Mouse (Mus musculus): ENCODE results near the gene Cnot10. TPM values are rescaled to one million over a fixed set of nuclear protein-coding genes. Genes with fewer than 3 reads are reported as not detected.

The Cnot10 gene
- total and polyA plus RNA-seq, 3 experiments: 42.4 to 143 (median 46.9) TPM

DNA sequence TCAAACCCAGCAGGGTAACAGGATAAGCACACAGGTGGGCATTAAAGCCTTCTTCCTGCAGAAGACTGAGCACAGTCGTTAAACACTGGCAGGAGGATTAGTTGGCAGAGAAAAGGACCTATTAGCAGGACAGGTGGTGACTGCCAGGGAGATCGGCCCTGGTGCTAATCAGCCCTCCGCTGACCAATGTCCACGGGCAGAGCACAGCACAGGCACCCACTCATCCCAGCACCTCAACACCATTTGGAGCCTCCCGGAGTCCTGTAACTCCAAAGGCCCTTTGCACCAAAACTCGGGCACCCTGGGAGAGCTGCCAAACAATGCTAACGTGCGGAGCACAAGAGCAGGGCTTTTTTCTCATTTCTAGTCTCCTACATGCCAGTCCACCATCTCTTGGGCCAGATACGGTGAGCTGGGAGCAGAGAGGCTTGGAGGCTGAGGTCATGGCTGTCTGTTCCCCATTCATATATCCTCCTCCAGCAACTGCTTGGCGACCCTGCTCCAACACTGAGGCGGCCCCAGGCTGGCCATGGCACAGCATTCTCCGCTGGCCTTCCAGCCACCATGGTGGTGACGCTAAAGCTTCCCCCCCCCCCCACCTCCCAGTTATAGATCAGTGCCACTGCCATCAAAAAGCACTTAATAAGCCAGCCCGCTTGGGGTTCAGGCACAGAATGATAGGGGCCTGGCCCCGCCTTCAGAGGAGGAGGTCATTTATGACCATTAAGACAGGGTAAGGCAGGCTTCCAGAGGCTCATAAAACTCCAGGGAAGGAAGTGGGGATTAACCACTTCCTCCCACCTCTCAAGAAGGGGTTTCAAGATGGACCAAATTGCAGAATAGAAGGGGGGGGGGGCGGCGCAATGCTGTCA, 95.9 kb downstream of the Cnot10 start:
- no peaks in the 10 kb centered on the region for H3K4me1 ChIP-seq (ENCODE audit: control insufficient read depth in 1 of 2, insufficient read depth in 2 of 2, low read length in 2 of 2)
- no peak for DNase-seq (ENCODE audit: low read depth, low spot score)
- no peak overlapping the region for H3K27ac ChIP-seq (ENCODE audit: control insufficient read depth, low read depth, low read length)

GRCm38 (mm10) chr9:114541279-114541741, 98.7 kb downstream of the Cnot10 start:
- H3K9me3 ChIP-seq (replicated peaks; ENCODE audit: insufficient read depth, low read length): no peaks in the 10 kb centered on the region
- no peaks in the 10 kb centered on the region; a peak in 1 of 4 replicates for H3K27me3 ChIP-seq (ENCODE audit: control insufficient read depth in 1 of 2, insufficient read depth in 2 of 2, low read length in 2 of 2)
- H3K9ac ChIP-seq (ENCODE audit: control insufficient read depth, low read depth, low read length, poor library complexity, severe bottlenecking): no peak overlapping the region
- no peaks in the 10 kb centered on the region for H3K4me1 ChIP-seq (ENCODE audit: control insufficient read depth in 1 of 2, insufficient read depth in 2 of 2, low read length in 2 of 2)
- DNase-seq (ENCODE audit: low read depth, low spot score): no peak
- no peak overlapping the region for H3K4me3 ChIP-seq (ENCODE audit: control insufficient read depth in 1 of 2, insufficient read depth in 1 of 2, low read depth in 2 of 2, low read length in 2 of 2)
- no peak overlapping the region for H3K27ac ChIP-seq (ENCODE audit: control insufficient read depth, low read depth, low read length)
- H3K36me3 ChIP-seq (ENCODE audit: control insufficient read depth in 1 of 2, insufficient read depth in 2 of 2, low read length in 2 of 2): no peaks in the 10 kb centered on the region
- TF ChIP-seq ZMIZ1 (IDR thresholded peaks at IDR 0.05; ENCODE audit: low read depth, low read length) (no peak), CHD2 (IDR thresholded peaks at IDR 0.05; ENCODE audit: low read length) (no peak), USF2 (IDR thresholded peaks at IDR 0.05; ENCODE audit: borderline replicate concordance in 1 of 2, insufficient read depth in 1 of 2, low read depth in 1 of 2, low read length in 2 of 2) (no peak)
- H3K79me2 ChIP-seq (ENCODE audit: control insufficient read depth, insufficient read depth, low read length, poor library complexity): no peaks in the 10 kb centered on the region

More for the DNA sequence above, 95.9 kb downstream of the Cnot10 start:
- Histone ChIP-seq H3K9me3 (replicated peaks; ENCODE audit: insufficient read depth, low read length) (no peaks in the 10 kb centered on the region), H3K4me3 (ENCODE audit: control insufficient read depth in 1 of 2, insufficient read depth in 1 of 2, low read depth in 2 of 2, low read length in 2 of 2) (no peak overlapping the region), H3K27me3 (ENCODE audit: control insufficient read depth in 1 of 2, insufficient read depth in 2 of 2, low read length in 2 of 2) (no peaks in the 10 kb centered on the region; a peak in 1 of 4 replicates), H3K79me2 (ENCODE audit: control insufficient read depth, insufficient read depth, low read length, poor library complexity) (no peaks in the 10 kb centered on the region), H3K36me3 (ENCODE audit: control insufficient read depth in 1 of 2, insufficient read depth in 2 of 2, low read length in 2 of 2) (no peaks in the 10 kb centered on the region), H3K9ac (ENCODE audit: control insufficient read depth, low read depth, low read length, poor library complexity, severe bottlenecking) (no peak overlapping the region)
- TF ChIP-seq EP300 (IDR thresholded peaks at IDR 0.05; ENCODE audit: low read depth in 1 of 2, low read length in 2 of 2) (no peak), SMC3 (IDR thresholded peaks at IDR 0.05; ENCODE audit: low read depth, low read length) (no peak), UBTF (IDR thresholded peaks at IDR 0.05; ENCODE audit: borderline replicate concordance, insufficient read depth, low read depth, low read length) (no peak), ZMIZ1 (IDR thresholded peaks at IDR 0.05; ENCODE audit: low read depth, low read length) (no peak), NRF1 (IDR thresholded peaks at IDR 0.05; ENCODE audit: insufficient read depth, low read depth, low read length, poor library complexity, severe bottlenecking) (no peak), JUND (IDR thresholded peaks at IDR 0.05; ENCODE audit: low read depth, low read length) (no peak), ELF1 (IDR thresholded peaks at IDR 0.05; ENCODE audit: low read depth, low read length) (no peak), MAZ (IDR thresholded peaks at IDR 0.05; ENCODE audit: low read depth, low read length) (no peak), GABPA (IDR thresholded peaks at IDR 0.05; ENCODE audit: low read depth, low read length) (no peak), CTCF (IDR thresholded peaks at IDR 0.05 in 2 of 3, conservative IDR thresholded peaks at IDR 0.05 in 1 of 3; ENCODE audit: control insufficient read depth in 1 of 3, insufficient read depth in 1 of 3, low read depth in 2 of 3, low read length in 3 of 3, poor library complexity in 1 of 3, severe bottlenecking in 1 of 3) (no peak), TAL1 (IDR thresholded peaks at IDR 0.05; ENCODE audit: low read length) (no peak), TBP (IDR thresholded peaks at IDR 0.05; ENCODE audit: low read depth, low read length) (no peak), MYC (IDR thresholded peaks at IDR 0.05; ENCODE audit: low read depth, low read length) (no peak)
